Mouse (Mus musculus): ENCODE measurements around the gene Gpc1. TPM values are rescaled to one million over a fixed set of nuclear protein-coding genes. Genes with fewer than 3 reads are reported as not detected.

The Gpc1 gene
- polyA plus RNA-seq, 1 experiment from 2014 or later = 8.5 TPM

DNA sequence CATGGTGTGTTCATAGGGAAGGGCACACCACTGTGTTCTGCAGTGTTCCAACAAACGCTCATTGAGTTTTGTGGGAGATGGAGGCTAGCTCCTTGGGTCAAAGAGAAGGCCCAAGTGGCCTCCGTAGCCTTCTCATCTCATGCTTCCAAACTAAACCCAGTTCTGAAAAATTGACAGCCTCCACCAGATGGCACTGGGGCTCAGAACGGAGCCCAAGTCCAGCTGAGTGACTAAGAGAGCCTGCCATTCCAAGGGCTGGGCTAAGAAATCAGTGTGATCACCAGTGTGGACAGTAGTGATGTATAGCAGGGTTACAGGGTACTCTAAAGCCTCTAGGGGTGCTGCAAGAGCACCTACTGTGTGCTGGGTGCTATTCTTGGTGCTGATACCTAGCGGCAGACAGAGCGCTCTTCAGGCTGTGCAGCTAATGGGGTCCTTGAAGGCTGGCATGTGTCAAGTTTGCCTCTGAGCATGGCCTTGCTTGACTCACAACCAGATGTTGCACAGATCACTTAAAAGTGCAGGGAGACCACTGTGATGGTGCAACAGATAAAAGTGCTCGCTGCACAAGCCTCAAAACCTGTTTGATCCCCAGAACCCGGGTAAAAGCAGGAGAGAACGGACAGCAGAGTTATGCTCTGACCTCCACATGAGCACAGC is 8.9 kb downstream of the Gpc1 start:
- Histone ChIP-seq H3K9ac (ENCODE audit: low read depth, low read length) (no peak overlapping the region), H3K4me3 (ENCODE audit: low read depth, low read length) (no peak overlapping the region), H3K9me3 (ENCODE audit: control insufficient read depth) (no peaks in the 10 kb centered on the region), H3K4me2 (replicated peaks; ENCODE audit: low read depth) (no peak overlapping the region), H3K27me3 (replicated peaks; ENCODE audit: control insufficient read depth, insufficient read depth, low read length) (no peaks in the 10 kb centered on the region), H3K27ac (ENCODE audit: low read depth, low read length) (no peak overlapping the region), H3K4me1 (replicated peaks; ENCODE audit: control insufficient read depth, insufficient read depth, low read length) (no peaks in the 10 kb centered on the region), H3K36me3 (ENCODE audit: control insufficient read depth, insufficient read depth) (no peaks in the 10 kb centered on the region)
- no peak for ATAC-seq
- WGBS = 79% methylated on average over 8 of the region's 8 CpGs
- peak; percentile 53 for TF ChIP-seq CTCF (IDR thresholded peaks at IDR 0.05; ENCODE audit: low read depth)

DNA sequence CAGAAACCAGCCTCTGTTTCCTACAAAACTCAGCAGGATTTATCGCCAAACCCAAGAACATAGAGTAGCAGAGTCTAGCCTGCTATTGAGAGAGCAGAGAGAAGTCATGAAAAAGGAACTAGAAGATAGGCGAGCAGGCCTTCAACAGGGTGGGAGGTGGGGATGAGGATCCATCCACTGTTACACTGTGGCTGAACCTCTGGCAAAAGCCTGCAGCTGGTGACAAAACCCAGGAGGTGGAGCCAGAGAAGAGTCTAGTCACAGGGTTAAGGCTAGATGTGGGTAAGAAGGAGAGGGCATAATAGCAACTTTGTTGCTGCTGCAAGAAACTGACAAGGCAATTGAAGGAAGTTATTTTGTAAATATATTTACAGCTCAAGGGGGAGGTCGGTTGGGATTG is 10.0 kb downstream of the Gpc1 start:
- 68% methylated on average over 3 of the region's 3 CpGs for WGBS
- TF ChIP-seq CTCF (IDR thresholded peaks at IDR 0.05; ENCODE audit: low read depth) = no peak
- Histone ChIP-seq H3K27ac (ENCODE audit: low read depth, low read length) (no peak overlapping the region), H3K36me3 (ENCODE audit: control insufficient read depth, insufficient read depth) (no peaks in the 10 kb centered on the region), H3K4me3 (ENCODE audit: low read depth, low read length) (no peak overlapping the region), H3K9ac (ENCODE audit: low read depth, low read length) (no peak overlapping the region), H3K27me3 (replicated peaks; ENCODE audit: control insufficient read depth, insufficient read depth, low read length) (no peaks in the 10 kb centered on the region), H3K4me2 (replicated peaks; ENCODE audit: low read depth) (no peak overlapping the region), H3K4me1 (replicated peaks; ENCODE audit: control insufficient read depth, insufficient read depth, low read length) (no peaks in the 10 kb centered on the region), H3K9me3 (ENCODE audit: control insufficient read depth) (no peaks in the 10 kb centered on the region)
- no peak for ATAC-seq

DNA sequence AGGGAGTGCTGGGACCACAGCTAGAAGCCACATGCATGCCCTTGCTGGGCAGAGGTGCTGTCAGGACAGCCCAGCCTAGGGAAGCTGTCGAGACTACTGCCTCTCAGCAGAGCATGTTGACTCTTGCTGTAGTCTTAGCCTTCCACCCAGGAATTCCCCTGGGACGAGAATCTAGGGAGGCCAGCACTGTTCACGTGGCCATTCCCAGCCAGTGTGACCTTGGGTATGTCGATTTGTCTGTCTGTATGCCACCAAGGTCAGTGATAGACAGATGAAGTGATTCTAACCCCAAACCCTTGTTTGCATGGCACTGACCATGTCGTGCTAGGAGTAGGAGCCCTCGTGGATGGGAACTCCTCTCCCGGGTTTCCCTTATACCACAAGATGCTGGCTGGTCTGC is 14.4 kb downstream of the Gpc1 start:
- TF ChIP-seq CTCF (IDR thresholded peaks at IDR 0.05; ENCODE audit: low read depth) = no peak
- ATAC-seq = no peak
- no peaks in the 10 kb centered on the region for H3K9me3 ChIP-seq (ENCODE audit: control insufficient read depth)
- H3K27me3 ChIP-seq (replicated peaks; ENCODE audit: control insufficient read depth, insufficient read depth, low read length) = peaks cover 5% of the 10 kb centered on the region; the same call in 1 of the 2 replicates
- no peak overlapping the region for H3K27ac ChIP-seq (ENCODE audit: low read depth, low read length)
- 70% methylated on average over 7 of the region's 7 CpGs for WGBS
- H3K36me3 ChIP-seq (ENCODE audit: control insufficient read depth, insufficient read depth) = no peaks in the 10 kb centered on the region
- no peak overlapping the region for H3K4me3 ChIP-seq (ENCODE audit: low read depth, low read length)
- H3K9ac ChIP-seq (ENCODE audit: low read depth, low read length) = no peak overlapping the region
- no peak overlapping the region for H3K4me2 ChIP-seq (replicated peaks; ENCODE audit: low read depth)
- H3K4me1 ChIP-seq (replicated peaks; ENCODE audit: control insufficient read depth, insufficient read depth, low read length) = no peaks in the 10 kb centered on the region

- H3K4me1 ChIP-seq (replicated peaks; ENCODE audit: control insufficient read depth, insufficient read depth, low read length) = no peaks in the 10 kb centered on the region
- H3K4me3 ChIP-seq (ENCODE audit: low read depth, low read length) = no peak overlapping the region
- H3K27me3 ChIP-seq (replicated peaks; ENCODE audit: control insufficient read depth, insufficient read depth, low read length) = peaks cover 5% of the 10 kb centered on the region; the same call in 1 of the 2 replicates
- no peaks in the 10 kb centered on the region for H3K36me3 ChIP-seq (ENCODE audit: control insufficient read depth, insufficient read depth)
- ATAC-seq = no peak
- H3K27ac ChIP-seq (ENCODE audit: low read depth, low read length) = no peak overlapping the region
- no peak overlapping the region for H3K9ac ChIP-seq (ENCODE audit: low read depth, low read length)
- WGBS = 20% methylated on average over 41 of the region's 41 CpGs
- no peak for TF ChIP-seq CTCF (IDR thresholded peaks at IDR 0.05; ENCODE audit: low read depth)
- peak overlapping the region; percentile 37; the same call in 1 of the 2 replicates for H3K4me2 ChIP-seq (replicated peaks; ENCODE audit: low read depth)
- H3K9me3 ChIP-seq (ENCODE audit: control insufficient read depth) = no peaks in the 10 kb centered on the region
Observed at GRCm38 (mm10) chr1:92847873-92848839, 16.7 kb downstream of the Gpc1 start.

DNA sequence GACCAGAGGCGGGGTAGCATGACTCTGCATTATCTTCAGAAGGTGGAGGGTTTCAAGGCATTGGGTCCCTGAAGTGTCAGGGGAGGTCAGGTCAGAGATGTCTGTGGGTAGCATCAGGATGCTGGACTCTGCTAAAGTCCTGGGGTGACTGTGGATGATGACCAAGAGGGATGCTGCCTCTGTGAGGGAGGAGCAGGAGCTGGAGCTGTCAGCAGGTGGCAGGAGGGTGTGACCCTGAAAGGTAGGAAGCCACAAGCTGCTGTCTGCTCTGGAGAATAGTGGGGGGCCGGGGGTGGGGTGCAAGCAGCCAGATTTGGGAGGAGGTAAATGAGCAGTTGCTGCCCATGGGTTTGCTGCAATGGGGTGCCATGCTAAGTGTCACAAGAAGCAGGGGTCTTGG is 18.0 kb downstream of the Gpc1 start:
- WGBS = 71% methylated on average over 2 of the region's 2 CpGs
- no peaks in the 10 kb centered on the region for H3K4me1 ChIP-seq (replicated peaks; ENCODE audit: control insufficient read depth, insufficient read depth, low read length)
- H3K4me3 ChIP-seq (ENCODE audit: low read depth, low read length) = no peak overlapping the region
- peak; percentile 54 for TF ChIP-seq CTCF (IDR thresholded peaks at IDR 0.05; ENCODE audit: low read depth)
- H3K9me3 ChIP-seq (ENCODE audit: control insufficient read depth) = no peaks in the 10 kb centered on the region
- H3K27ac ChIP-seq (ENCODE audit: low read depth, low read length) = no peak overlapping the region
- peak overlapping the region; percentile 43 for H3K4me2 ChIP-seq (replicated peaks; ENCODE audit: low read depth)
- H3K9ac ChIP-seq (ENCODE audit: low read depth, low read length) = no peak overlapping the region
- ATAC-seq = no peak
- H3K36me3 ChIP-seq (ENCODE audit: control insufficient read depth, insufficient read depth) = no peaks in the 10 kb centered on the region
- peaks cover 5% of the 10 kb centered on the region; the same call in 1 of the 2 replicates for H3K27me3 ChIP-seq (replicated peaks; ENCODE audit: control insufficient read depth, insufficient read depth, low read length)

DNA sequence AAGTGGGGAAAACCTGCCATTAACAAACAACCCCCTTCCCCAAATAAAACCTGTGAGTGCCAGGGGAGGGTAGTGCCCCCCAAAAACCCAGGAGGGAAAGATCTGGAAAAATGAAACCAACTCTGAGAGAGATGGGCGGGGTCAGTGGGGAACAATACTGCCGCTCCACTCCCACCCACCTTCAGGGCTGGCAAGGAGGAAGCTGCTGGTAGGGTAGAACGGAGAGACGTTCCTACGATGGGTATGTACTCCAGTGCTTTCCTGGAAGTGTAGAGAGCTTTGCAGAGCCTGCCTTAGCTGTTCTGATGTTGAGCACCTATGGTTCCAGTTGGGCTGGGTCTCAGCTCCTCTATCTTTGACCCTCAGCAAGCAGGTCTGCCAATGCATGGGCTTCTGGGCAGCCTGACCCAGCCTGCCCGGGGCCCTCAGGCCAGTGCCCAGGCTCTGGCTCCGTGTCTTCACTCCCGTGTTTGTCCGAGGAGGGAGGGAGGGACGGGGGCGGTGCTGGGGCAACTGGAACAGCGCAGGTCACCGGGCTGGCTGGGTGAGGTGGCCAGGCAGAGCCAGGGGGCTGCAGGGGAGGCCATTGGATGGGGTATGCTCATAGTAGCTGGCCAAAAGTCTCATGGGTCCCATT is 18.6 kb downstream of the Gpc1 start:
- Histone ChIP-seq H3K27ac (ENCODE audit: low read depth, low read length) (no peak overlapping the region), H3K27me3 (replicated peaks; ENCODE audit: control insufficient read depth, insufficient read depth, low read length) (peaks cover 5% of the 10 kb centered on the region; the same call in 1 of the 2 replicates), H3K36me3 (ENCODE audit: control insufficient read depth, insufficient read depth) (0 out of 2 replicates have a peak, but pooled peaks cover 3% of the 10 kb centered on the region), H3K4me1 (replicated peaks; ENCODE audit: control insufficient read depth, insufficient read depth, low read length) (no peaks in the 10 kb centered on the region), H3K9me3 (ENCODE audit: control insufficient read depth) (no peaks in the 10 kb centered on the region), H3K4me2 (replicated peaks; ENCODE audit: low read depth) (peak overlapping the region; percentile 43), H3K9ac (ENCODE audit: low read depth, low read length) (no peak overlapping the region), H3K4me3 (ENCODE audit: low read depth, low read length) (no peak overlapping the region)
- 42% methylated on average over 13 of the region's 13 CpGs for WGBS
- no peak for ATAC-seq
- TF ChIP-seq CTCF (IDR thresholded peaks at IDR 0.05; ENCODE audit: low read depth) = no peak

Data from intestine, postnatal 0 days (tissue).